Mouse (Mus musculus): ENCODE measurements around the gene Hint1.

The Hint1 gene

DNA sequence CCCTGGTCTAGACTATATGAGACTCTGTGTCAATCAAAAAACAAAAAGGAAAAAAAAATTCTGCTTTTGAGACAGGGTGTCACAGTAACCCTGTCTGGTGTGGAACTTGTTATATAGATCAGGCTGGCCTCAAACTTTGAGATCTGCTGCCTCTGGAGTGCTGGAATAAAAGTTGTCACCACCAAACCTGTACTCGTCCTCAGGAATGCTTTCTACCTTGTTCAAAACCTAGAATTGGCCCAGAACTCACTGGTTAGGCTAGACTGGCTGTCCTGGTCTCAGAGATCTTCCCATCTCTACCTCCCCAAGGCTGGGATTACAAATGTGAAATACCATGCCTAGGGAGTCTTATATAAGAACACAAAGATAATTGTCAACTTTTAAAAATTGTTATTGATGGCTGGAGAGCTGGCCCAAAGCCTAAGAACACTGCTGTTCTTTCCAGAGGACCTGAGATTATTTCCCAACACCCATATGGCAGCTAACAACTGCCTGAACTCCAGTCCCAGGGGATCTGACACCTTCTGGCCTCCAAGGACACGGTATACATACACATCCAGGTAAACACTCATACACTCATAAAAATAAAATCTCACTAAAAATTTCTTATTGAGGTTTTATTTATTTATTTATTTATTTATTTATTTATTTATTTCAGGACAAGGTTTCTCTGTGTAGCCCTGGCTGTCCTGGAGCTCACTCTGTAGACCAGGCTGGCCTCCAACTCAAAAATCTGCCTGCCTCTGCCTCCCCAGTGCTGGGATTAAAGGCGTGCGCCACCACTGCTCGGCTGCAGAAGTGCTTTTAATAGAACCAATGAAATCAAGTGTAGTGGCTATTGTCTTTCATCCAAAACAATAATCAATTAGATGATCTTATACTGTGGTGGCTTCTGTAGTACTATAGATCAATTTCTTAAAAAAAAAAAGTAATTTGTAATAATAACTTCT lies 4.4 kb upstream of the Hint1 start:
- no peak for DNase-seq (ENCODE audit: low read depth)

DNA sequence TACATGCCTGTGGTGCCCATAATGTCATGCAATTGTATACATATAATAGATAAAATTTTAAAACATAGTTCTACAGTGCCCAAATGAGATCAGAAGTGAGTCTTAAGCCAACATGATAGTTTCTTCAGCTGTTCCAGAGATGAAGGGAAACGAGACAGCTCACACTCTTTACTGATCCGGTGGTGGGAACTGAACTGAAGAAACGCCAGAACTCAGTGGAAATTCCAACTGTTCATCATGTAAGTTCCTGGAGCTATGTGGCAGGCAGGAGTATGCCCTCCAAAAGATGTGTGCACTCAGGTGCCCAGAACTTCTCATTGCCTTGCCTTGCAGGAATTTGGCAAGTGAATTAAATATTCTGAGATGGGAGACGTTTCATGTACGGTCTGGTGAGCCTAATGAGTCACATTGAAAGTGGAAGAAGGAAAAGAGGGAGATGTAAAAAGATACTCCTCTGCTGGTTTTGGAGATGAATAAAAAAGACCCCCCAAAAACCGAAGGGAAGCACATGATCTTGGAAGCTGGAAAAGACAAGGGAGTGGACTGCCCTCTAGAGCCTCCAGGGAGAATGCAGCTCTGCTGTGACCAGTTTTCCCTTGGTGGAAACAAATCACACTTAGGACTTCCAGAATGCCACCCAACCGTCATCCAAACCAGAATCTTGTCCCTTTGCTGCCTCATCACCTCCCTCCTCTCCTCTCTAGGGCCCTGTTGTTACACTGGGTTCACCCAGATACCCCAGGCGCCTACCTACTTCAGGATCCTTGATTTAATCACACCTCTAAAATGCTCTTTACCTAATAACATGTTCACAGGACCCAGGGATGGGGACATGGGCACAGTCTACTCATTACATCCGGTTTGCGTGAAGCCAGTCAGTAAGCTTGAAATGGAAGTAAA lies 3.3 kb upstream of the Hint1 start:
- no peak for DNase-seq (ENCODE audit: low read depth)

DNA sequence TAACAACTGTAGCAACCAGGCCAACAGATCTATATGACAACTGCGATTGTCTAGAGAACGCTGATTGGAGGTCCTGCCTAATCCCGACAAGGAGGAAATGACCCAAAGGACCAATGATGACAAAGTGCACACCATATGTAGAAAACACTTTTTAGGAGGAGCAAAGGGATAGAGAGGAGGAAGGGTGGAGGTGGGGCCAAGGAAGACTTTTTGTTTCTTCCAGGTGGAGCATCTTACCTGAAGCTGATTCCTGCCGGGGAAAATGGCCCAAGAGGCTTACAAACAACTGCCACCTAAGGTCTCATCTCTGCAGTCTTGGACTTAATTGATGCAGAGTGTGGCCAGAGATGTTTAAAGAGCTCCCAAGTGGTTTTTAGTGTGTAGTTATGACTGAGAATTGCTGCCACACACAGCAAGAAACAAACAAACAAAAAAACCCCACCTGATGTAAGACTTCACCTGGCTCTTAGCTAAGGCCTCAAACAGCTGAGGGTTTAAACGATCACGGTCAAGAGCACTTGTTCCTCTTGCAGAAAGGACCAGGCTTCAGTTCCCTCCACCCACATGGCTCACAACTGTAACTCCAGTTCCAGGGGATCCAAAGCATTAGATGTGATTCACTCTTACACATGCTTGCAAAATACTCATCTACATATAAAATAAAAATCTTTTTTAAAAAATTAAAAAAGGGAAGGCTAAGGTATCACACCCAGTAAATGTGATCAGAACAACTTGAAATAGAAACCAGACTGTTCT lies 675 bp upstream of the Hint1 start:
- no peak for DNase-seq (ENCODE audit: low read depth)

DNA sequence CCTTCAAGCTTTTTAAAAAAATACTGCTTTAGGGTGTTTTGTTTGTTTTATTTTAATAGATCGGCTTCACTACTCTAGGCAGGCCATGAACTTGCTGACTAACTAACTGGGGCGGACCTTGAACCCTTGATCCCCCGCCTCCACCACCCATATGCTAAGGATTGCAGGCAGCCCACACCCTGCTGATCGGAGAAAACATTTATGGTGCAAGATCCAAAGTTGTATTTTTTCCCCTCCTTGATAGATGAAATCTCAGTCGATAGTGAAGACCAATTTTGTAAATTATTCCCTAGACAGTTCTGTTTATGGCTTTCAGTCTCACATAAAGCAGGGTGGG lies 834 bp downstream of the Hint1 start:
- no peak for DNase-seq (ENCODE audit: low read depth)

DNA sequence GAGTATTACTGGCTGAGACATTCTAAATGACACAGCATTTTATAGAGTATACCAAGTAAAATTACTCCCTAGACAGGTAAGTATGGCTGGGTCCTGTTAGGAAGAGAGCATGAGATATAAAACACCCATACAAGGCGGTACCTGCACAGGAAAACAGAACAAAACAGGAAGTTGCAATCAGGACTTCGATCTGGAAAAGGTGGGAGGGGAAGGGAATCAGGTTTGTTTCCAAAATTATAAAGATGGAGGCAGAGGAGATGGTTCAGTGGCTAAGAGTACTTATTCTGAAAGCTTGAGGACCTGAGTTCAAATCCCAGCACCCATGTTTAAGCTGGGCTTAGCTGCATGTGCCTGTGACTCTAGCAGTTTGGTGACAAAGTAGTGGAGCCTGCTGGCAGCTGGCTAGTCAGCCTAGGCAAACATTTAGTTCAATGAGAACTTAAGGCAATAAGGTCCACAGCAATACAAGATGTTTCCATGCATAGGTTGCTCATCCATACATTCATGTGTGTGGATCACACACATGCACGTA lies 1.8 kb downstream of the Hint1 start:
- no peak for DNase-seq (ENCODE audit: low read depth)

DNA sequence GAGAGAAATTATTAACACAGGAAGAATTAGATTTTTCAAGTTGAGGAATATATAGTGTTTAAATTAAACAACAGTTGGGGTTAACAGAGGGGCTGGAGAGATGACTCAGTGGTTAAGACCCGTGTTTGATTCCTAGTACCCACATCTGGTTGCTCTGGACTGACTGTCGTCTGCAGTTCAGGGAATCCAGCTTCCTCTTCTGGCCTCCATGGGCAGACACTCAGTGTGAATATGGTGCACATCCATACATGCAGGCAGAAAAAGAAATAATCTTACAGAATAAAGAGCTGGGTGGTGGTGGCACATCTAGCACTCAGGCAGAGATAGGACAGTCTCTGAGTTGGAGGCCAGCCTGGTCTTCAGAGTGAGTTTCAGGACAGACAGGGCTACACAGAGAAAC lies 2.3 kb downstream of the Hint1 start:
- DNase-seq (ENCODE audit: low read depth) = no peak

DNA sequence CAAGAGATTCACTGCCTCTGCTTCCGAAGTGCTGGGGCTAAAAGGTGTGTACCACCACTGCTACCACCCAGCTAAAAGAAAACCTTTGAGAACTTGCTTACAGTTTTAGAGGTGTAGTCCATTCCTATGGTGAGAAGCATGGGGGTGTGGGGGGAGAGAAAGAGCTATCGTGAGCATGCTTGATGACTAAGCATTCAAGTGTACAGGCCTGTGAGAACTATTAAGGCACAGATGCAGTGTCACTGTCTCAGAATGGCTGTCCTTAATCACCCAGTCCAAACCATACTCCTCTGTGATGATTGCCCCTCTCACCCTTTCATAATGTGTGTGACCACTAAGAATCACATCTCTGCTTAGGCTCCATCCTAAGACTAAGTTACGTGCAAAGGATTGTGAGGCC lies 3.1 kb downstream of the Hint1 start:
- no peak for DNase-seq (ENCODE audit: low read depth)

DNA sequence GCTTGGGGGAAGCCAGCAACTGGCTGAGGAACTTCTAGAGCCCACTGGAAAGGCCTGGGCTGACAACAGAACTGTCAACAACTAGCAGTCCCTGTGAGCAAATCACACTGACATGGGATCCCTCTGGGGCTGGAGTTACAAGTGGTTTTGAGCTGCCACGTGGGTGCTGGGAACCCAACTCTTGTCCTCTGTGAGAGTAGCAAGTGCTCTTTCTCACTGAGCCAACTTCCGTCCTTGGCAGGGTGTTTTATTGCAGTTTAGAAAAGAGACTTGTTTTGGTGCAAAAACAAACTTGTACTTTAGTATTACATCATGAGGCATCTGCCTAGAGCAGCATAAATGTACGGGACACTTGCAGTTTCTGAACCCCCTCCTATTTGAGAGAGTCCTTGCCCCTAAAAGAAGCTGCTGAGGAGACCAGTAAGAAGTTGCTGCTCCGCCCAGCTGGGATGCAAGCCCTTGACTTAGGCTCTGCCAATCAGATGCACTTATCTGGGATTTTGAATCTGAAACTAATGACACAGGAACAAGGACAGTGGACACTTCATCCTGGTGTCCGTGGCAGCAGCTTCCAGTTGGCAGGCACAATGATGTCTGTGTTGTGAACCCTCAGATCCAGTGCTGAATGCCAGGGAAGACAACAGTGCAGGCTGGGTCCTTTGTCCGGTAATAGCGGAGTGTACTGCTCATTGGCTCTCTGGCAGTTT lies 5.8 kb downstream of the Hint1 start:
- no peak for DNase-seq (ENCODE audit: low read depth)

DNA sequence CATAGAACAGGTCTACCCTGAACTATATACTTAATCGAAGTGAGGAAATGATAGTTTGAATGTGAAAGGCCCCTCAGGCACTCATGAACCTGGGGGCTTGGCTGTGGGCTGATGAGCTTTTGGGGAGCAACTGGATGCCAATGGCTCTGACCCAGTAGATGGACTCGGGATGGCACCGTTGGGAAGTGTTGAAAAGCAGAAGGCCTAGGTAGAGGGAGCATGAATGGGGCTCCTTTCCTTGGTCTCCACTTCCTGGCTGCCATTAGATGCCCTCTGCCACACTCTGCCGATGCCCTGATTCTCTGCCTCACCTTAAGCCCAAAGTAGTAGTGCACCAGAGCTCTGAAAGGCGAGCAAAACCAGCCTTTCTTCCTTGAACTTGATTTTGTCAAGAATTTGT lies 9.8 kb downstream of the Hint1 start:
- DNase-seq (ENCODE audit: low read depth) = no peak

DNA sequence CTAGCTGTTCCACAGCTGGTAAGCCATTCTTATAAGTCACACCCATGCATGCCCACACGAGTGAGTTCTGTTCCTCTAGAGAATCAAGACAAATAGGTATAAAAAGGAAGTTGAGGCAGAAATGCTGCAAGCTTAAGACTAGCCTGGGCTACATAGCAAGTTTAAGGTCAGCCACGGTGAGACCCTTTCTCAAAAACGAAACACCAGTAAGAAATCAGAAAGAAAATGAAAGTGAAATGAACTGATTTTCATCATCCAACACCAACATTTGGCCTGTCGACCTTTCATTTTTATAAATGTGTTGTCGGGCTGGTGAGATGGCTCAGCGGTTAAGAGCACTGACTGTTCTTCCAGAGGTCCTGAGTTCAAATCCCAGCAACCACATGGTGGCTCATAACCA lies 12.7 kb downstream of the Hint1 start:
- DNase-seq (ENCODE audit: low read depth) = no peak

DNA sequence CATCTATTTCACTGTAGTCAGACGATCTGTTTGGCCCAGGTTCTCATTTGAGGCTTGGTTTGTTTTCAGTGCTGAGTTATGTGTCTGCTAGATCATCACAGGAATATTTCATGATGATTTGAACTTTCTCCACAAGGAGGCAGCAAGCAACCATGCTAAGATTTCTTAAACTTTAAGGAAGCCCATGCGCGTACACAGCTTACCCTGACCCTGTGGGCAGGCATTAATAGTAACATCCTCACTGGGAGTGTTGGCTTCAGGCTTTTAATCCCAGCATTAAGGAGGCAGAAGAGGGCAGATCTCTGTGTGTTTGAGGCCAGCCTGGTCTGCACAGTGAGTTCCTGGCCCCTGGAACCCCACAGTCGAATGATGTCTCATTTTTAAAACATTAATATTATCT lies 13.3 kb downstream of the Hint1 start:
- DNase-seq (ENCODE audit: low read depth) = peak; percentile 66

DNA sequence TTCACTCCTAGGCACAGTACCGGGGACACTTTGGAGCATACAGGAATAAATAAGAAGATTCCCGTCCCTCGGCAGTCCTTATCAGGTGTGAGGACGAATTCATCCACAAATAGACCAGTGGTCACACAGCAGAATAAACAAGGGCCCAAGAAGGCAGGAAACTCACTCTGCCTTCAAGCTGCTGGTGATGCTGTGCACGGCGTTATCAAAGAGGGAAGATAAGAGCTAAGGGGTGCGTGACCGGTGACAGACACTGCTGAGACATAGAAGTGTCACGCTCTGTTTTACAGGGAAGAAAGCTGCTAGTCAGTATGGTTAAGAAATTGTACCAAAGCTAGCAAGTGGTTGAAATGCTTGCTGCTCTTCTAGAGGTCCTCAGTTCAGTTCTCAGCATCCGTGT lies 13.7 kb downstream of the Hint1 start:
- no peak for DNase-seq (ENCODE audit: low read depth)

DNA sequence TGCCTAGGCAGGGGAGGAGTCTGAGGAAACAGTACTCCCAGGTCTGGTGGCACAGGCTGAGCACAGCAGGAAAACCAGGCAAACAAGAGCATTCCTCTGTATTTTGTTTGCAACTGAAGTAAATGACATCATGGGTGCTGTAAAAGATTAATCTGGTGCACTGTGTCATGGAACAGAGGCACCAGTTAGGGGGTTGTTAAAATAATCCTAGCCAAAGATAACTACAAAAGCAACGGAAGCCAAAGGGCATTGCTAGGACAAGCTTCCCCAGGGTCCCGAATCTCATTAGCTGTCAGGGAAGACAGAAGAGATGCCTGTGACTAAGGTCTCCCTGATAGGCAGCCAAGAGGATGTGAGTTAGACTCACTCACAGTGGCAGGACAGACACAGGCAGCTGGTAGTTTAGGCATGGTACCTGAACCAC lies 14.9 kb downstream of the Hint1 start:
- no peak for DNase-seq (ENCODE audit: low read depth)

DNA sequence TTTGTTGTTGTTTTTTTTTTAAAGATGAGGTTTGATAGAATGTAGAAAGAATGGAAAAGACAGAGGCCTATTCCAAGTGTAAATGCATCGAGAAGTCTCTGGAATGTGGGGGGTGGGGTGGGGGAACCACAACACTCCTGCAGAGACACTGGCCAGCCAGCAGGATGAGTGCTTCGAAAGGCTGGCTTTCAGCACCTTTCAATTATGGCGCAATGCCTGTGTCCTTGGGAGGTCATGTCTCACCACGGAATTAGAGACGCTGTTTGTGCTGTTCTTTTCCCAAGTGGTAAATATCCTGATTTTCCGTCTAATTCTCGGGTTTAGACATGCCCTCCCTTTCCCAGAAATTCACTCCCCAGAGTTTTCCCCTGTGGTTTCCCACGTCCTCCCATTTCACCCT lies 16.5 kb downstream of the Hint1 start:
- no peak for DNase-seq (ENCODE audit: low read depth)

DNA sequence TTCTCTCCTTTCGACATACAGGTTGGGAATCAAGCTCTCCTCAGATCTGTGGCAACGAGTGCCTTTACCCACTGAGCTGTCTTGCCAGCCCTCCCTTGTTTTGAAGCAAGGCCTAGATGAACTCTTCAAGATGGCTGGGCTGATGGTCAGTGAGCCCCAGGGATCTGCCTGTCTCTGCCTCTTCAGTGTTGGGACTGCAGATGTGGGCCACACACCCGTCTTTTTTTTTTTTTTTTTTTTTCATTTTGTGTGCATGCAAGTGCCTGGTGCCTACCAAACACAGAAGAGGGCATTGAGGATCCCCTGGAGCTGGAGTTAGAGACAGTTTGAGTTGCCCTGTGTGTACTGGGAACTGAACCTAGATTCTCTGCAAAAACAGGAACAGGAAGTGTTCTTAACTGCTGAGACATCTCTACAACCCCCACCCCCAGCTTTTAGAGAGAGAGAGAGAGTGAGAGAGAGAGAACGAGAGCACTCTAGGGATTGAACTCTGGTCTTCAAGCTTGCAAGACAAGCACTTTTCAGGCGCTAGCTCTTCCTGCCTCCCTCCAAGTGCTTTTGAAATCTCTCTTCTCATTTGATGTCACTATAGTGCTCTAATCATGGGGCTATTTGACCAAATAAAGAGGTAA lies 18.1 kb downstream of the Hint1 start:
- no peak for DNase-seq (ENCODE audit: low read depth)

DNA sequence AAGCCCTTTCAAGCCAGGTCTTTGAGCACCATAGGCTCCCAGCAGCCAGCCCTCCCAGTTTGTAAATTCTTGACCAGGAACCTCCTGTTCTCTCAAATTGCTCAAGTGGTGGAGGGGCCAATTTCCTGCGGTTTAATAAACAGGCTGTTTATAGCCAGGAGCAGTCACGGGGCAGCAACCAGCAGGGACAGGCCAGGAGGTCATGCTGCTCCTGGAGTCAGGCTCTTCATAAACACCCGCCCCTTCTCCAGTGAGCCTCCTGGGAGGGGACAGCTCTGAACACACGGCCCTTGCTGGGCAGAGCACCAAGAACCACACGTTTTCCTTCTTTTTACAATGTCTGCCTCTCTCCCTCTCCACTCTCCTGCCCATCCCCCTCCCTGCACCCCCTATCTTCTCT lies 18.8 kb downstream of the Hint1 start:
- DNase-seq (ENCODE audit: low read depth) = no peak

DNA sequence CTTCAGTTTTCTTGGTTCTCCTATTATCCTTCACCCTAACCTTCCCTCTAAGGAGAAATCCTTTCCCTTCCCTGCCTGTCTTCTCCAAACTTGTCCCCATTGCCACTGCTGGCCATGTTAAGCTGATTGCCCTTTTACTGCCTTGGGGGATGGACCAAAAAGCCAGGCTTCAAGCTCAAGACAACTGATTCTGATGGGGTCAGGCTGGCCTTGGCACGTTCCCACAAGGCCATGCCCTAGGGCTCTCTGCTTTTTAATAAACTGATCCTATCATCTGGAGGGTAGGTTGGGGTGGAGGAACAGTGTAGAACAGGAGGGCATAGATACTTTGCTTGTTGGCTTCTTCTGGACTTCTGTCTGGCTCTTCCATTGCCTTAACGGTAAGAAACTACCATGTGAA lies 19.2 kb downstream of the Hint1 start:
- DNase-seq (ENCODE audit: low read depth) = no peak

DNA sequence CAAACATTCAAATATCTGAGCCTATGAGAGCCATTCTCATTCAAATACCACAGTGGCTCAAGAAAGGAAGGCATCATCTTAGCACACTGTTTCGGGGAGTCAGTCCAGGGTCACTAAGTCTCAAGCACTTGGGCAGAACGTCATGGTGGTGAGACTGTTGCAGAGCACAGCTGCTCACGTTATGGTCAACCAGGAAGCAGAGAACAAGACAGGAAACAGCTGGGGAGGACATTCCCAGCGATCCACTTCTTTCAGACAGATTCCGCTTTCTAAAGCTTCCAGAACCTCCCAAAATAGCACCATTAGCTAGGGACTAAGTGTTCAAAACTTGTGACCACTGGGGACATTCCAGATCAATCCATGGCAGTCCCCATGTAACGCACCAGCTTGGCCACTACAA lies 21.7 kb downstream of the Hint1 start:
- no peak for DNase-seq (ENCODE audit: low read depth)

DNA sequence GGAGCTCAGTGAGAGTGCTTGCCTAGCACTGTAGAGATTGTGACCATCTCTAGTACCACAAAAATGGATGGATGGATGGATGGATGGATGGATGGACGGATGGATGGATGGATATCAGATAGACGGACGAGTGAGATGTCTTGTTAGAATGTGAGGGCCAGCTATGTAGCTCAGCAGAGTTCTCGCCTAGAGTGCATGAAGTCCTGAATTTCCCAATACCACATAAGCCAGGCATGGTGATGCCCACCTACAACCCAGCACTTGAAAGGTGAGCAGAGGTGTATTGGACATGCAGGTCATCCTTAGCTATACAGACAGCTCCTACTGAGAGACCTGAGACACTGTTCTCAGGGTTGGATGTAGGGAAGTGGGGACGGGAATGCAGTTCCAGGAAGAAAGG lies 25.2 kb downstream of the Hint1 start:
- DNase-seq (ENCODE audit: low read depth) = no peak

DNA sequence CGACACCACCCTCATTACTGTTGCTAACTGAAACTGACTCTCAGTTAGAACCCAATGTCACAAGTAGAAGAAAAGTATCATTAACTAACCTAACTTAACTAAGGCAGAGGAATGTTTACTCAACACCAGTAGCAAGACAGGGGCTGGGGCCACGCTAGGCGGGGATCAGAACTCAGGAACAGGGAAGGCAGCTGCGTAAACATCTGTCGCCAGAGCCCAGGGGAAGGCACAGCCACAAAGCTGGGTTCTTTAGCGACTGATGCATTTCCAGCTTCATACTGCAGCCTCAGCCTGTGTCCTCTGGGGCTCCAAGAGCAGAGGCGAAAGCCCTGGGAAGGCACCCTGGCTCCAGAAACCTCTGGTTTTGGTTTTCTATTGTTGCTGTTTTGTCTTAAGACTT lies 25.9 kb downstream of the Hint1 start:
- no peak for DNase-seq (ENCODE audit: low read depth)

DNA sequence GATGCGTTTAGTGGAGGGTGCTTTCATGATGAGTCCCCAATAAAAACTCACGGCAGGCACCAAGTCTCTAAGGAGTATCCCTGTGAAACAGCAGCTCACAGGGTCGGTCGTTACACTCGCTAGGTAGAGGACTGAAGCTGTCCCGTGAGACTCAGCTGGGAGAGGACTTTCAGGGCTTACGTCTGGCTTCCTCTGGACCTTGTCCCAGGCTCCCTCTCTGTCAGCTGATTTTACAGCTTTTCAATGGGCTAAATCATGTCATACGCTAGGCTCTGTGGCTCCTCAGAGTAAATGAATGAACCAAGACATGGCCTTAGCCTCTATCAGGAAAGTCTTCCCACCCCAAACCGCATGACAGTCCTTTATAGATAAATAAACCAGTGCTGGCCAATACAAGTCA lies 28.4 kb downstream of the Hint1 start:
- DNase-seq (ENCODE audit: low read depth) = no peak
